Mouse (Mus musculus): ENCODE results near the gene Tmem110. TPM values are rescaled to one million over a fixed set of nuclear protein-coding genes. Genes with fewer than 3 reads are reported as not detected.

Gene Tmem110
- total RNA-seq, 2 experiments from 2014 or later, result 23.2 to 27.1 TPM

- DNase-seq, result no peak
Observed at GRCm38 (mm10) chr14:30903036-30903435, 77.6 kb downstream of the Tmem110 start.

- DNase-seq, result no peak
Observed at GRCm38 (mm10) chr14:30904307-30904706, 78.9 kb downstream of the Tmem110 start.

GRCm38 (mm10) chr14:30906001-30906400 lies 80.6 kb downstream of the Tmem110 start:
- no peak for DNase-seq

- no peak for DNase-seq
Observed at GRCm38 (mm10) chr14:30907814-30908265, 82.5 kb downstream of the Tmem110 start.

GRCm38 (mm10) chr14:30911141-30911540 lies 85.8 kb downstream of the Tmem110 start:
- DNase-seq, result peak; percentile 19

GRCm38 (mm10) chr14:30912641-30913040 lies 87.3 kb downstream of the Tmem110 start:
- no peak for DNase-seq

- peak; percentile 60 for DNase-seq
Observed at GRCm38 (mm10) chr14:30913404-30913803, 88.0 kb downstream of the Tmem110 start.

- DNase-seq, result no peak
Observed at GRCm38 (mm10) chr14:30916516-30916915, 91.1 kb downstream of the Tmem110 start.

- DNase-seq, result no peak
Observed at GRCm38 (mm10) chr14:30922053-30922670, 96.8 kb downstream of the Tmem110 start.

- peak; percentile 23 for DNase-seq
Observed at GRCm38 (mm10) chr14:30923375-30924105, 98.2 kb downstream of the Tmem110 start, which contains the start of gene Itih3. TSS of gene Itih3 (minus strand) at chr14:30923760.

GRCm38 (mm10) chr14:30925492-30925891 lies 100.1 kb downstream of the Tmem110 start:
- no peak for DNase-seq

Other genes starting within 250 kb of the Tmem110 start
- 100 to 1,000 TPM in 1 of 2 experiments, 10 to 100 TPM in 1; 80.9 to 129 TPM for gene Prkcd, start 199.4 kb upstream of the Tmem110 start, total RNA-seq (2021)
- 10 to 100 TPM; 21.2 to 24.2 TPM for gene Rft1, start 171.2 kb upstream of the Tmem110 start, total RNA-seq (2021)
- 10 to 100 TPM; 24.9 to 25.5 TPM for gene Sfmbt1, start 110.7 kb upstream of the Tmem110 start, total RNA-seq (2021)
- 10 to 100 TPM; 11.1 to 11.6 TPM for gene Mustn1, start 53.6 kb downstream of the Tmem110 start, total RNA-seq (2021)
- 100 to 1,000 TPM; 167 to 428 TPM for gene Itih4, start 60.9 kb downstream of the Tmem110 start, total RNA-seq (2021)
- gene Itih3, start 98.2 kb downstream of the Tmem110 start, total RNA-seq (2021), result 100 to 1,000 TPM in 1 of 2 experiments, 10 to 100 TPM in 1; 87.4 to 223 TPM
- 100 to 1,000 TPM in 1 of 2 experiments, 10 to 100 TPM in 1; 52.9 to 125 TPM for gene Itih1, start 117.7 kb downstream of the Tmem110 start, total RNA-seq (2021)
- 10 to 100 TPM in 1 of 2 experiments, 1 to 10 TPM in 1; 8.5 to 13.9 TPM for gene Nek4, start 125.8 kb downstream of the Tmem110 start, total RNA-seq (2021)
- gene Glt8d1, start 175.8 kb downstream of the Tmem110 start, total RNA-seq (2021), result 10 to 100 TPM; 35.0 to 47.0 TPM
- 100 to 1,000 TPM; 215 to 225 TPM for gene Spcs1, start 176.1 kb downstream of the Tmem110 start, total RNA-seq (2021)
- 10 to 100 TPM; 53.5 to 65.9 TPM for gene Pbrm1, start 193.5 kb downstream of the Tmem110 start, total RNA-seq (2021)
- gene Gnl3, start 193.6 kb downstream of the Tmem110 start, total RNA-seq (2021), result 10 to 100 TPM; 61.5 to 81.2 TPM